Mouse (Mus musculus): ENCODE data around the gene Tns4. TPM values are rescaled to one million over a fixed set of nuclear protein-coding genes. Genes with fewer than 3 reads are reported as not detected.
A peak's percentile ranks its signal among the peaks of the same experiment; 100 is the strongest.

Tns4 gene
- total and polyA plus RNA-seq, 3 experiments = 0.03 TPM; not detected in 2

- peaks cover 4 to 16% of the 10 kb centered on the region in 2 experiments; a peak in 3 of 4 replicates for H3K4me1 ChIP-seq (ENCODE audit: control insufficient read depth in 1 of 2, insufficient read depth in 2 of 2, low read length in 2 of 2)
- H3K4me3 ChIP-seq (ENCODE audit: control insufficient read depth in 1 of 2, insufficient read depth in 1 of 2, low read depth in 2 of 2, low read length in 2 of 2) = peak overlapping the region; percentile 63 to 65
- peaks cover 9% of the 10 kb centered on the region for H3K79me2 ChIP-seq (ENCODE audit: control insufficient read depth, insufficient read depth, low read length, poor library complexity)
- TF ChIP-seq NELFE (IDR thresholded peaks at IDR 0.05; ENCODE audit: low read depth, low read length) = 0 out of 2 replicates have a peak, but pooled peaks have one; percentile 12
- TF ChIP-seq MXI1 (IDR thresholded peaks at IDR 0.05; ENCODE audit: low read depth, low read length) = peak; percentile 46
- peak; percentile 59 for TF ChIP-seq ZC3H11A (IDR thresholded peaks at IDR 0.05; ENCODE audit: low read depth, low read length)
- TF ChIP-seq POLR2AphosphoS2 (IDR thresholded peaks at IDR 0.05; ENCODE audit: low read length) = no peak
- no peak for TF ChIP-seq E2F4 (IDR thresholded peaks at IDR 0.05; ENCODE audit: borderline replicate concordance, low read depth, low read length)
- no peak for TF ChIP-seq UBTF (IDR thresholded peaks at IDR 0.05; ENCODE audit: borderline replicate concordance, insufficient read depth, low read depth, low read length)
- 0 out of 2 replicates have a peak, but pooled peaks have one; percentile 55 for TF ChIP-seq MAZ (IDR thresholded peaks at IDR 0.05; ENCODE audit: low read depth, low read length)
- TF ChIP-seq TBP (IDR thresholded peaks at IDR 0.05; ENCODE audit: low read depth, low read length) = 0 out of 2 replicates have a peak, but pooled peaks have one; percentile 46
- peak; percentile 54; the same call in 1 of the 2 replicates for TF ChIP-seq HCFC1 (IDR thresholded peaks at IDR 0.05; ENCODE audit: low read depth, low read length)
- peak in 1 of 2 experiments; percentile 43; a peak in 1 of 4 replicates for TF ChIP-seq EP300 (IDR thresholded peaks at IDR 0.05; ENCODE audit: low read depth in 1 of 2, low read length in 2 of 2)
- peak; percentile 71 for TF ChIP-seq SMC3 (IDR thresholded peaks at IDR 0.05; ENCODE audit: low read depth, low read length)
- TF ChIP-seq USF2 (IDR thresholded peaks at IDR 0.05; ENCODE audit: borderline replicate concordance in 1 of 2, insufficient read depth in 1 of 2, low read depth in 1 of 2, low read length in 2 of 2) = no peak
- TF ChIP-seq TCF12 (IDR thresholded peaks at IDR 0.05; ENCODE audit: low read depth, low read length) = 0 out of 2 replicates have a peak, but pooled peaks have one; percentile 5
- TF ChIP-seq JUND (IDR thresholded peaks at IDR 0.05; ENCODE audit: low read depth, low read length) = no peak
- TF ChIP-seq MAFK (IDR thresholded peaks at IDR 0.05; ENCODE audit: borderline replicate concordance, low read depth, low read length) = no peak
- TF ChIP-seq CHD1 (IDR thresholded peaks at IDR 0.05; ENCODE audit: low read depth, low read length) = no peak
- TF ChIP-seq CTCF (IDR thresholded peaks at IDR 0.05 in 2 of 3, conservative IDR thresholded peaks at IDR 0.05 in 1 of 3; ENCODE audit: control insufficient read depth in 1 of 3, insufficient read depth in 1 of 3, low read depth in 2 of 3, low read length in 3 of 3, poor library complexity in 1 of 3, severe bottlenecking in 1 of 3) = peak in 2 of 3 experiments; percentile 48 to 65; a peak in 5 of 6 replicates
- peak; percentile 22; the same call in 1 of the 2 replicates for TF ChIP-seq ELF1 (IDR thresholded peaks at IDR 0.05; ENCODE audit: low read depth, low read length)
- TF ChIP-seq RAD21 (IDR thresholded peaks at IDR 0.05; ENCODE audit: low read depth, low read length) = peak; percentile 70
- TF ChIP-seq ETS1 (IDR thresholded peaks at IDR 0.05; ENCODE audit: low read depth, low read length) = 0 out of 2 replicates have a peak, but pooled peaks have one; percentile 33
- TF ChIP-seq MAX (IDR thresholded peaks at IDR 0.05; ENCODE audit: low read length) = peak; percentile 54; the same call in 1 of the 2 replicates
- no peak for TF ChIP-seq BHLHE40 (IDR thresholded peaks at IDR 0.05; ENCODE audit: borderline replicate concordance, low read depth, low read length)
- TF ChIP-seq MYC (IDR thresholded peaks at IDR 0.05; ENCODE audit: low read depth, low read length) = 0 out of 2 replicates have a peak, but pooled peaks have one; percentile 36
- TF ChIP-seq GABPA (IDR thresholded peaks at IDR 0.05; ENCODE audit: low read depth, low read length) = no peak
- peak; percentile 81 for TF ChIP-seq SIN3A (IDR thresholded peaks at IDR 0.05; ENCODE audit: low read length)
- no peak for TF ChIP-seq CHD2 (IDR thresholded peaks at IDR 0.05; ENCODE audit: low read length)
- TF ChIP-seq USF1 (IDR thresholded peaks at IDR 0.05; ENCODE audit: low read depth, low read length) = no peak
- TF ChIP-seq GATA1 (IDR thresholded peaks at IDR 0.05; ENCODE audit: low read depth, low read length) = peak; percentile 35; the same call in 1 of the 2 replicates
- TF ChIP-seq ZMIZ1 (IDR thresholded peaks at IDR 0.05; ENCODE audit: low read depth, low read length) = no peak
- no peak for TF ChIP-seq POLR2A (IDR thresholded peaks at IDR 0.05; ENCODE audit: control insufficient read depth in 1 of 2, insufficient read depth in 1 of 2, low read depth in 1 of 2, low read length in 2 of 2, poor library complexity in 1 of 2)
- H3K36me3 ChIP-seq (ENCODE audit: control insufficient read depth in 1 of 2, insufficient read depth in 2 of 2, low read length in 2 of 2) = peaks cover 0 to 6% of the 10 kb centered on the region in 2 experiments; a peak in 2 of 4 replicates
- no peaks in the 10 kb centered on the region for H3K9me3 ChIP-seq (replicated peaks; ENCODE audit: insufficient read depth, low read length)
- H3K9ac ChIP-seq (ENCODE audit: control insufficient read depth, low read depth, low read length, poor library complexity, severe bottlenecking) = peak overlapping the region; percentile 76
- DNase-seq (ENCODE audit: low read depth, low spot score) = peak; percentile 88
- H3K27ac ChIP-seq (ENCODE audit: control insufficient read depth, low read depth, low read length) = peak overlapping the region; percentile 87
- H3K27me3 ChIP-seq (ENCODE audit: control insufficient read depth in 1 of 2, insufficient read depth in 2 of 2, low read length in 2 of 2) = no peaks in the 10 kb centered on the region
Observed at GRCm38 (mm10) chr11:99040346-99040974, 48.6 kb downstream of the Tns4 start.
